Mouse (Mus musculus) leukemia stem cell, adult 10-12 weeks (primary cell): ENCODE measurements around the gene Tspan7. TPM values are rescaled to one million over a fixed set of nuclear protein-coding genes. Genes with fewer than 3 reads are reported as not detected.

Experiments used
- polyA plus RNA-seq: library from polyadenylated mRNA; stranded (reverse); fragments of >175 nt; gene quantifications from 2 replicates; pipeline ENCODE4 v1.2.3, GENCODE M21; 2012; ENCODE audit warnings: low replicate concordance

The Tspan7 gene
- polyA plus RNA-seq, result 2.6 TPM in 1 of 2 replicates, not detected in the other

GRCm38 (mm10) chrX:10484872-10485569 lies at the start of gene Tspan7:
TSS of gene Tspan7 (plus strand) at chrX:10485158.

Other genes starting within 250 kb of the Tspan7 start
- gene Otc, start 232.9 kb upstream of the Tspan7 start, polyA plus RNA-seq, result not detected in 2 replicates
- gene Mid1ip1, start 229.9 kb downstream of the Tspan7 start, polyA plus RNA-seq, result 74.2 TPM in 2 replicates